Mouse (Mus musculus) MEL (cell line): ENCODE data around the gene Pabpn1l. TPM values are rescaled to one million over a fixed set of nuclear protein-coding genes. Genes with fewer than 3 reads are reported as not detected.

Experiments
- DNase-seq: peaks from one replicate; pipeline ENCODE4 v3.0.0; 2011; ENCODE audit warnings: low read depth, low spot score
- H3K27ac ChIP-seq: 2 replicates; pipeline ENCODE4 v1.5.1; 2012; ENCODE audit warnings: low read depth, mild to moderate bottlenecking, control low read depth, low read length, moderate library complexity; ENCODE audit not compliant: control insufficient read depth
- H3K27me3 ChIP-seq, 2 experiments: fragments of 150-350 bp in 1 of 2; sonication (generic) in 1 of 2; 2 replicates each; pipeline ENCODE4 v1.6.1; 2012; ENCODE audit warnings: low read length in 2 of 2, mild to moderate bottlenecking in 2 of 2, improper control_type of control experiment in 1 of 2, moderate library complexity in 1 of 2; ENCODE audit not compliant: insufficient read depth in 2 of 2, control insufficient read depth in 1 of 2
- H3K36me3 ChIP-seq, 2 experiments: 2 replicates each; pipeline ENCODE4 v1.6.1; 2012 to 2014; ENCODE audit warnings: low read length in 2 of 2, improper control_type of control experiment in 1 of 2, inconsistent platforms in 1 of 2, mild to moderate bottlenecking in 1 of 2; ENCODE audit not compliant: insufficient read depth in 2 of 2, control insufficient read depth in 1 of 2
- H3K4me1 ChIP-seq, 2 experiments: fragments of 150-350 bp in 1 of 2; sonication (generic) in 1 of 2; 2 replicates each; pipeline ENCODE4 v1.6.1; 2012; ENCODE audit warnings: low read length in 2 of 2, improper control_type of control experiment in 1 of 2, mild to moderate bottlenecking in 1 of 2; ENCODE audit not compliant: insufficient read depth in 2 of 2, control insufficient read depth in 1 of 2
- H3K4me3 ChIP-seq, 2 experiments: fragments of 150-350 bp in 1 of 2; sonication (generic) in 1 of 2; 2 replicates each; pipeline ENCODE4 v1.5.1; 2012; ENCODE audit warnings: low read depth in 2 of 2, low read length in 2 of 2, mild to moderate bottlenecking in 2 of 2, moderate library complexity in 2 of 2, control low read depth in 1 of 2, improper control_type of control experiment in 1 of 2; ENCODE audit not compliant: control insufficient read depth in 1 of 2, insufficient read depth in 1 of 2
- H3K79me2 ChIP-seq: 2 replicates; pipeline ENCODE4 v1.6.1; 2012; ENCODE audit warnings: mild to moderate bottlenecking, low read length, moderate library complexity; ENCODE audit not compliant: control insufficient read depth, poor library complexity, insufficient read depth
- H3K9ac ChIP-seq: 2 replicates; pipeline ENCODE4 v1.6.1; 2012; ENCODE audit warnings: low read depth, mild to moderate bottlenecking, control low read depth, low read length, moderate library complexity; ENCODE audit not compliant: control insufficient read depth, poor library complexity, severe bottlenecking
- H3K9me3 ChIP-seq: fragments of 150-350 bp; sonication (generic); replicated peaks from 2 replicates; pipeline ENCODE4 v1.6.1; 2012; ENCODE audit warnings: mild to moderate bottlenecking, low read length, improper control_type of control experiment, moderate library complexity; ENCODE audit not compliant: insufficient read depth
- CHD2 ChIP-seq: IDR thresholded peaks from 2 replicates; pipeline ENCODE4 v1.6.1; 2011; ENCODE audit warnings: low read length, improper control_type of control experiment
- ELF1 ChIP-seq: IDR thresholded peaks from 2 replicates; pipeline ENCODE4 v1.6.1; 2014; ENCODE audit warnings: low read depth, mild to moderate bottlenecking, inconsistent platforms, low read length, improper control_type of control experiment, moderate library complexity
- EP300 ChIP-seq, 2 experiments: IDR thresholded peaks; 2 replicates each; pipeline ENCODE4 v1.6.1; 2011; ENCODE audit warnings: improper control_type of control experiment in 2 of 2, low read length in 2 of 2, low read depth in 1 of 2, mild to moderate bottlenecking in 1 of 2
- GATA1 ChIP-seq: IDR thresholded peaks from 2 replicates; pipeline ENCODE4 v1.6.1; 2011; ENCODE audit warnings: low read depth, low read length, improper control_type of control experiment
- MEF2A ChIP-seq: IDR thresholded peaks from 2 replicates; pipeline ENCODE4 v1.6.1; 2014; ENCODE audit warnings: low read depth, mild to moderate bottlenecking, inconsistent platforms, low read length, improper control_type of control experiment; ENCODE audit not compliant: poor library complexity, insufficient replicate concordance, severe bottlenecking; ENCODE audit errors: extremely low read depth
- NRF1 ChIP-seq: IDR thresholded peaks from 2 replicates; pipeline ENCODE4 v1.6.1; 2014; ENCODE audit warnings: low read depth, mild to moderate bottlenecking, inconsistent platforms, low read length, improper control_type of control experiment, moderate library complexity; ENCODE audit not compliant: poor library complexity, insufficient read depth, severe bottlenecking
- SIN3A ChIP-seq: IDR thresholded peaks from 2 replicates; pipeline ENCODE4 v1.6.1; 2012; ENCODE audit warnings: low read length, improper control_type of control experiment, inconsistent platforms
- UBTF ChIP-seq: IDR thresholded peaks from 2 replicates; pipeline ENCODE4 v1.6.1; 2012; ENCODE audit warnings: low read depth, mild to moderate bottlenecking, inconsistent platforms, low read length, improper control_type of control experiment, moderate library complexity, borderline replicate concordance; ENCODE audit not compliant: insufficient read depth
- USF1 ChIP-seq: IDR thresholded peaks from 2 replicates; pipeline ENCODE4 v1.6.1; 2014; ENCODE audit warnings: low read depth, mild to moderate bottlenecking, inconsistent platforms, low read length, improper control_type of control experiment, moderate library complexity
- polyA plus RNA-seq, 2 experiments: library from polyadenylated mRNA; stranded (reverse) in 1 of 2; unstranded in 1 of 2; fragments of >175 nt in 1 of 2; fragments of >200 nt in 1 of 2; gene quantifications; 2 replicates each; pipeline versions ENCODE4 v1.2.1 to v1.2.4; 2012; ENCODE audit warnings: low replicate concordance in 2 of 2, low read depth in 1 of 2; ENCODE audit not compliant: insufficient read length in 2 of 2, insufficient read depth in 1 of 2, missing spikeins in 1 of 2
- total RNA-seq: library from RNA; depleted of rRNA; stranded (reverse); fragments of 300-350 nt; gene quantifications from 2 replicates; pipeline ENCODE4 v1.2.3, GENCODE M21; 2012; rRNA removed

Pabpn1l gene
- total and polyA plus RNA-seq, 3 experiments, result 0.15 TPM; not detected in 2

DNA sequence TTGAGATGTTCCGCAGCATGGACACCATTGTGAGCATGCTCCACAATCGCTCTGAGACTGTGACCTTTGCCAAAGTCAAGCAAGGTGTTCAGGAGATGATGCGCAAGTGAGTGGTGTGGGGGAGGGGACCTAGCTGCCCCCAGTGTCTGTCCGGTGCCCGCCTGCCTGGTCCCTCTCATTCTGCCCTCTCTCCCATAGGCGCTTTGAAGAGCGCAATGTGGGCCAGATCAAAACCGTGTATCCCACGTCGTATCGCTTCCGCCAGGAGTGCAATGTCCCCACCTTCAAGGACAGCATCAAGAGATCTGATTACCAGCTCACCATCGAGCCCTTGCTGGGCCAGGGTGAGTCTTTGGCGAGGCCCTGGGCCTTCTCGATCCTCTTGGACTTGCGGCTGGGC lies 52.5 kb downstream of the Pabpn1l start:
- peaks cover 0 to 16% of the 10 kb centered on the region in 2 experiments; a peak in 2 of 4 replicates for H3K36me3 ChIP-seq
- no peak overlapping the region for H3K27ac ChIP-seq
- no peaks in the 10 kb centered on the region for H3K27me3 ChIP-seq
- DNase-seq, result no peak
- no peak overlapping the region; a peak in 1 of 4 replicates for H3K4me3 ChIP-seq
- TF ChIP-seq UBTF, result no peak
- no peak for TF ChIP-seq EP300 (IDR thresholded peaks at IDR 0.05; ENCODE audit: low read depth in 1 of 2, low read length in 2 of 2)
- TF ChIP-seq USF1, result no peak
- TF ChIP-seq SIN3A, result no peak
- no peak for TF ChIP-seq ELF1
- no peak for TF ChIP-seq CHD2
- TF ChIP-seq MEF2A, result no peak
- TF ChIP-seq NRF1, result no peak
- no peak for TF ChIP-seq GATA1
- H3K9ac ChIP-seq, result no peak overlapping the region; the same call in 1 of the 2 replicates
- no peaks in the 10 kb centered on the region for H3K9me3 ChIP-seq
- H3K79me2 ChIP-seq, result peaks cover 23% of the 10 kb centered on the region
- peaks cover 1 to 20% of the 10 kb centered on the region in 2 experiments; a peak in 3 of 4 replicates for H3K4me1 ChIP-seq

Other genes starting within 250 kb of the Pabpn1l start
- 84.3 and 98.5 TPM in 2 replicates for gene Zc3h18, start 246.1 kb downstream of the Pabpn1l start, total RNA-seq
- 100 to 1,000 TPM in 1 of 2 experiments, 10 to 100 TPM in 1; 30.2 to 122 TPM for gene Zc3h18, start 246.1 kb downstream of the Pabpn1l start, polyA plus RNA-seq
- gene Il17c, start 200.7 kb downstream of the Pabpn1l start, total RNA-seq, result not detected in 2 replicates
- under 1 TPM in 1 of 2 experiments, not detected in 1; 0.43 TPM for gene Il17c, start 200.7 kb downstream of the Pabpn1l start, polyA plus RNA-seq
- gene Cyba, start 189.8 kb downstream of the Pabpn1l start, total RNA-seq, result 299 and 344 TPM in 2 replicates
- 100 to 1,000 TPM; 321 to 338 TPM for gene Cyba, start 189.8 kb downstream of the Pabpn1l start, polyA plus RNA-seq
- gene Mvd, start 179.3 kb downstream of the Pabpn1l start, total RNA-seq, result 20.6 and 20.8 TPM in 2 replicates
- 10 to 100 TPM in 1 of 2 experiments, not detected in 1; 25.5 TPM for gene Mvd, start 179.3 kb downstream of the Pabpn1l start, polyA plus RNA-seq
- not detected in 2 replicates for gene Snai3, start 162.0 kb downstream of the Pabpn1l start, total RNA-seq
- gene Snai3, start 162.0 kb downstream of the Pabpn1l start, polyA plus RNA-seq, result under 1 TPM in 1 of 2 experiments, not detected in 1; 0.06 TPM
- 12.0 and 18.6 TPM in 2 replicates for gene Rnf166, start 146.7 kb downstream of the Pabpn1l start, total RNA-seq
- gene Rnf166, start 146.7 kb downstream of the Pabpn1l start, polyA plus RNA-seq, result 10 to 100 TPM in 1 of 2 experiments, not detected in 1; 37.7 TPM
- gene Ctu2, start 146.6 kb downstream of the Pabpn1l start, total RNA-seq, result 44.4 and 57.4 TPM in 2 replicates
- 10 to 100 TPM in 1 of 2 experiments, not detected in 1; 44.0 TPM for gene Ctu2, start 146.6 kb downstream of the Pabpn1l start, polyA plus RNA-seq
- 144 and 155 TPM in 2 replicates for gene Piezo1, start 71.4 kb downstream of the Pabpn1l start, total RNA-seq
- gene Piezo1, start 71.4 kb downstream of the Pabpn1l start, polyA plus RNA-seq, result 100 to 1,000 TPM in 1 of 2 experiments, 10 to 100 TPM in 1; 35.1 to 223 TPM
- 64.3 and 74.6 TPM in 2 replicates for gene Cdt1, start 54.7 kb downstream of the Pabpn1l start, total RNA-seq
- gene Cdt1, start 54.7 kb downstream of the Pabpn1l start, polyA plus RNA-seq, result 10 to 100 TPM in 1 of 2 experiments, not detected in 1; 84.5 TPM
- gene Aprt, start 45.8 kb downstream of the Pabpn1l start, total RNA-seq, result 239 and 243 TPM in 2 replicates
- 100 to 1,000 TPM in 1 of 2 experiments, not detected in 1; 287 TPM for gene Aprt, start 45.8 kb downstream of the Pabpn1l start, polyA plus RNA-seq
- 1.7 and 2.1 TPM in 2 replicates for gene Galns, start 11.3 kb downstream of the Pabpn1l start, total RNA-seq
- 1 to 10 TPM in 1 of 2 experiments, not detected in 1; 3.0 TPM for gene Galns, start 11.3 kb downstream of the Pabpn1l start, polyA plus RNA-seq
- gene Trappc2l, start 11.1 kb downstream of the Pabpn1l start, total RNA-seq, result 21.6 and 21.7 TPM in 2 replicates
- gene Trappc2l, start 11.1 kb downstream of the Pabpn1l start, polyA plus RNA-seq, result 10 to 100 TPM in 1 of 2 experiments, not detected in 1; 15.1 TPM
- 10.5 and 11.1 TPM in 2 replicates for gene Cbfa2t3, start 76.4 kb upstream of the Pabpn1l start, total RNA-seq
- gene Cbfa2t3, start 76.4 kb upstream of the Pabpn1l start, polyA plus RNA-seq, result 100 to 1,000 TPM in 1 of 2 experiments, not detected in 1; 102 TPM
- 17.8 and 19.4 TPM in 2 replicates for gene Acsf3, start 152.7 kb upstream of the Pabpn1l start, total RNA-seq
- 10 to 100 TPM in 1 of 2 experiments, not detected in 1; 37.2 TPM for gene Acsf3, start 152.7 kb upstream of the Pabpn1l start, polyA plus RNA-seq
- gene Cdh15, start 225.2 kb upstream of the Pabpn1l start, total RNA-seq, result 0.07 and 0.08 TPM in 2 replicates
- under 1 TPM in 1 of 2 experiments, not detected in 1; 0.71 TPM for gene Cdh15, start 225.2 kb upstream of the Pabpn1l start, polyA plus RNA-seq